Mouse (Mus musculus): ENCODE results near the gene Gss.

GRCm38 (mm10) chr2:155574700-155575099 is 17.9 kb downstream of the Gss start:
- TF ChIP-seq TAL1 (IDR thresholded peaks at IDR 0.05; ENCODE audit: low read length) (no peak), GATA1 (IDR thresholded peaks at IDR 0.05; ENCODE audit: low read length) (no peak)
